Mouse (Mus musculus) stomach, adult 2 months (tissue): ENCODE data around the gene Dnah10. TPM values are rescaled to one million over a fixed set of nuclear protein-coding genes. Genes with fewer than 3 reads are reported as not detected.

Source experiments
- polyA plus RNA-seq: library from polyadenylated mRNA; depleted of rRNA; stranded (reverse); fragments of >200 nt; gene quantifications from 2 replicates; pipeline ENCODE4 v1.2.3, GENCODE M21; 2012; rRNA removed

The Dnah10 gene
- 0.05 and 0.08 TPM in 2 replicates for polyA plus RNA-seq

GRCm38 (mm10) chr5:124724997-124725396 lies at the start of gene Dnah10:
TSS of gene Dnah10 (plus strand) at chr5:124725085.

GRCm38 (mm10) chr5:124862013-124862866 lies 137.4 kb downstream of the Dnah10 start, which contains the start of the genes Ccdc92 and Zfp664:
TSS of gene Ccdc92 (minus strand) at chr5:124862424.
TSS of gene Zfp664 (plus strand) at chr5:124862691.

Other genes starting within 250 kb of the Dnah10 start
- gene Rilpl2, start 246.7 kb upstream of the Dnah10 start, polyA plus RNA-seq: 7.1 and 8.3 TPM in 2 replicates
- 0.38 and 0.57 TPM in 2 replicates for gene Snrnp35, start 242.0 kb upstream of the Dnah10 start, polyA plus RNA-seq
- gene Rilpl1, start 193.7 kb upstream of the Dnah10 start, polyA plus RNA-seq: 3.3 and 3.9 TPM in 2 replicates
- gene Tmed2, start 184.4 kb upstream of the Dnah10 start, polyA plus RNA-seq: 62.2 and 109 TPM in 2 replicates
- 5.0 and 6.3 TPM in 2 replicates for gene Ddx55, start 172.2 kb upstream of the Dnah10 start, polyA plus RNA-seq
- gene Eif2b1, start 146.0 kb upstream of the Dnah10 start, polyA plus RNA-seq: 10.1 and 10.7 TPM in 2 replicates
- gene Gtf2h3, start 145.9 kb upstream of the Dnah10 start, polyA plus RNA-seq: 10.6 and 12.0 TPM in 2 replicates
- gene Atp6v0a2, start 96.5 kb upstream of the Dnah10 start, polyA plus RNA-seq: 23.6 and 24.4 TPM in 2 replicates
- gene Ccdc92, start 137.3 kb downstream of the Dnah10 start, polyA plus RNA-seq: 4.9 and 6.0 TPM in 2 replicates
- 6.7 and 8.9 TPM in 2 replicates for gene Zfp664, start 137.6 kb downstream of the Dnah10 start, polyA plus RNA-seq